Mouse (Mus musculus) midbrain, embryonic 11.5 days (tissue): ENCODE measurements around the gene Kat7. TPM values are rescaled to one million over a fixed set of nuclear protein-coding genes. Genes with fewer than 3 reads are reported as not detected.

Experiments used
- ATAC-seq: fragments of 200-750 bp; cut with Nextera tagmentation; 2 replicates; pipeline ENCODE4 v1.8.0; 2017; ENCODE audit warnings: moderate TSS enrichment, moderate library complexity; ENCODE audit not compliant: low FRiP score
- DNase-seq: peaks from one replicate; pipeline ENCODE4 v3.0.0; 2015; ENCODE audit warnings: low spot score; ENCODE audit errors: missing footprints
- H3K27ac ChIP-seq: fragments of 300-500 bp; sonication (generic); 2 replicates; pipeline ENCODE4 v1.5.1; 2014; ENCODE audit warnings: low read depth, low read length
- H3K27me3 ChIP-seq: fragments of 300-500 bp; sonication (generic); 2 replicates; pipeline ENCODE4 v1.6.1; 2014; ENCODE audit warnings: mild to moderate bottlenecking, low read length, moderate library complexity, mixed read lengths; ENCODE audit not compliant: control insufficient read depth, insufficient read depth
- H3K36me3 ChIP-seq: fragments of 300-500 bp; sonication (generic); 2 replicates; pipeline ENCODE4 v1.6.1; 2014; ENCODE audit warnings: mild to moderate bottlenecking, low read length, moderate library complexity, mixed read lengths; ENCODE audit not compliant: control insufficient read depth, insufficient read depth
- H3K4me1 ChIP-seq: fragments of 300-500 bp; sonication (generic); 2 replicates; pipeline ENCODE4 v1.6.1; 2014; ENCODE audit warnings: low read length; ENCODE audit not compliant: control insufficient read depth, insufficient read depth
- H3K4me2 ChIP-seq: fragments of 300-500 bp; sonication (generic); 2 replicates; pipeline ENCODE4 v1.6.1; 2014; ENCODE audit warnings: mild to moderate bottlenecking, moderate library complexity
- H3K4me3 ChIP-seq: fragments of 300-500 bp; sonication (generic); 2 replicates; pipeline ENCODE4 v1.5.1; 2014; ENCODE audit warnings: low read depth, low read length
- H3K9ac ChIP-seq: fragments of 300-500 bp; sonication (generic); 2 replicates; pipeline ENCODE4 v1.6.1; 2014; ENCODE audit warnings: low read length
- H3K9me3 ChIP-seq: fragments of 300-500 bp; sonication (generic); 2 replicates; pipeline ENCODE4 v1.6.1; 2016; ENCODE audit warnings: low read length; ENCODE audit not compliant: control insufficient read depth
- WGBS: fragments of 180-500 bp; shearing (Covaris S2); extraction: QIAGEN DNeasy Blood & Tissue Kit; methylation state at CpG from one replicate; pipeline ENCODE4 v1.1.7; 2014; 5-methylcytosine and 5-hydroxymethylcytosine counted together
- polyA plus RNA-seq: library from polyadenylated mRNA; unstranded; fragments of >200 nt; fragmentation: Nextera tagmentation; extraction: Ambion mirVana; gene quantifications from 2 replicates; pipeline ENCODE4 v1.2.1, GENCODE M21; 2014

Gene Kat7
- polyA plus RNA-seq, 1 experiment from 2014 or later: 75.8 TPM

DNA sequence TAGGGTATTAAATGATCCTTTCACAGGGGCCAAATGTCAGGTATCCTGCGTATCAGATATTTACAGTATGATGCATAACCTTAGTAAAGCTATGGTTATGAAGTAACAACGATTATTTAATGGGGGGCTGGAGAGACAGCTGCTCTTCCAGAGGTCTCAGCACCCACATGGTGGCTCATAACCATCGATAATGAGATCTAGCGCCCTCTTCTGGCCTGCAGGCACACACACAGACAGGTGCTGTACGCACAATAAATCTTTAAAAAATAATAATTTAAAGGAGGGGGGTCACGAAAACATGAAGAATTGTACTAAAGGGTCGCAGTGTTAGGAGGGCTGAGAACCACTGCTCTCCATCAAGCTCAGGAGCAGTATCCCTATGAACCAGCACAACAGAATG is 4.4 kb downstream of the Kat7 start:
- no peaks in the 10 kb centered on the region for H3K9me3 ChIP-seq
- 91% methylated on average over 7 of the region's 7 CpGs for WGBS
- H3K9ac ChIP-seq: no peak overlapping the region
- ATAC-seq (no peak), DNase-seq (no peak)
- no peaks in the 10 kb centered on the region for H3K27me3 ChIP-seq
- peaks cover 8% of the 10 kb centered on the region for H3K36me3 ChIP-seq
- H3K4me2 ChIP-seq: no peak overlapping the region
- no peak overlapping the region for H3K27ac ChIP-seq
- peaks cover 6% of the 10 kb centered on the region for H3K4me1 ChIP-seq
- H3K4me3 ChIP-seq: no peak overlapping the region

- WGBS: 94% methylated on average over 3 of the region's 3 CpGs
- Histone ChIP-seq H3K4me1 (no peaks in the 10 kb centered on the region), H3K4me2 (no peak overlapping the region), H3K4me3 (no peak overlapping the region), H3K36me3 (peaks cover 20% of the 10 kb centered on the region), H3K27ac (no peak overlapping the region), H3K9ac (no peak overlapping the region), H3K9me3 (no peaks in the 10 kb centered on the region), H3K27me3 (no peaks in the 10 kb centered on the region)
- ATAC-seq (no peak), DNase-seq (peak; percentile 76)
Observed at GRCm38 (mm10) chr11:95301772-95302171, 8.3 kb downstream of the Kat7 start.

DNA sequence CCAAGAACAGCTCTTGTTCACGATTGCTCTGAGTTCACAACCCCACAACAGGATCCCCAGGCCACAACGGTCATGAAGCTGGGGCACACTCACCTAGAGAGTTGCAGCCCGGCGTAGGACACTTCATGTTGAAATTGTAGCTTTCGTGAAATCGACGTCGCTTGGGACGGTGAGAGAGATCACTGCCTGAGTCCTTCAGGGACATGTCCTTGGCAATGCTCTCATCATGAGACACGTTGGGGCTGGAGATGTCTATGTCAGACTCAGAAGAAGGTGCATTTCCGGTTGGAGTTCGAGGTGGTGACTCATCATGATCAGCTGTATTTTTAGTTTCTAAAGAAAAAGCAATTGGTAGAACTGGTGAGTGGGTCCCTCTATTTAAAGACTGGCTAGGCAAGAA is 10.2 kb downstream of the Kat7 start:
- Histone ChIP-seq H3K36me3 (peaks cover 17% of the 10 kb centered on the region), H3K27ac (no peak overlapping the region), H3K4me2 (no peak overlapping the region), H3K27me3 (no peaks in the 10 kb centered on the region), H3K4me1 (no peaks in the 10 kb centered on the region), H3K4me3 (no peak overlapping the region), H3K9ac (no peak overlapping the region), H3K9me3 (no peaks in the 10 kb centered on the region)
- DNase-seq (no peak), ATAC-seq (no peak)
- 95% methylated on average over 12 of the region's 12 CpGs for WGBS

GRCm38 (mm10) chr11:95298146-95298545 is 11.9 kb downstream of the Kat7 start:
- H3K27me3 ChIP-seq: no peaks in the 10 kb centered on the region
- no peak overlapping the region for H3K4me3 ChIP-seq
- no peak overlapping the region for H3K9ac ChIP-seq
- WGBS: 24% methylated on average over 2 of the region's 2 CpGs
- ATAC-seq (no peak), DNase-seq (peak; percentile 86)
- H3K27ac ChIP-seq: no peak overlapping the region
- no peak overlapping the region for H3K4me2 ChIP-seq
- H3K36me3 ChIP-seq: peaks cover 29% of the 10 kb centered on the region
- H3K9me3 ChIP-seq: no peaks in the 10 kb centered on the region
- H3K4me1 ChIP-seq: no peaks in the 10 kb centered on the region

DNA sequence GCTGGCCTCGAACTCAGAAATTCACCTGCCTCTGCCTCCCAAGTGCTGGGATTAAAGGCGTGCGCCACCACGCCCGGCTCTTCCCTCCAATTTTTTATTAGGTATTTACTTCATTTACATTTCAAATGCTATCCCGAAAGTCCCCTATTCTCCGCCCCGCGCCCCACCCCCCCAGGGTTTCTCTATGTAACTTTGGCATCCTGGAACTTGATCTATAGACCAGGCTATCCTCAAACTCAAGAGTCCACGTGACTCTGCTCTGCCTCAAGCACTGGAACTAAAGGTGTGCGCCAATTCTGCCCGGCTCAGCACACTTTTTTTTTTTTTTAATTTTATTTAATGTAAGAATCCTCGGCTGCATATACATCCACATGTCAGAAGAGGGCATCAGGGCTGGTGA is 14.3 kb downstream of the Kat7 start:
- Histone ChIP-seq H3K4me2 (no peak overlapping the region), H3K36me3 (peaks cover 25% of the 10 kb centered on the region), H3K27me3 (no peaks in the 10 kb centered on the region), H3K4me3 (no peak overlapping the region), H3K4me1 (no peaks in the 10 kb centered on the region), H3K27ac (no peak overlapping the region), H3K9ac (no peak overlapping the region), H3K9me3 (no peaks in the 10 kb centered on the region)
- ATAC-seq (no peak), DNase-seq (peak; percentile 17)
- 96% methylated on average over 13 of the region's 13 CpGs for WGBS

GRCm38 (mm10) chr11:95293017-95293624 is 16.9 kb downstream of the Kat7 start:
- Histone ChIP-seq H3K4me3 (no peak overlapping the region), H3K9me3 (no peaks in the 10 kb centered on the region), H3K36me3 (peaks cover 20% of the 10 kb centered on the region), H3K27ac (no peak overlapping the region), H3K27me3 (no peaks in the 10 kb centered on the region), H3K9ac (no peak overlapping the region), H3K4me1 (no peaks in the 10 kb centered on the region), H3K4me2 (no peak overlapping the region)
- no peak for DNase-seq
- no peak for ATAC-seq
- WGBS: 93% methylated on average over 8 of the region's 8 CpGs

GRCm38 (mm10) chr11:95291998-95292397 is 18.0 kb downstream of the Kat7 start:
- 81% methylated on average over 4 of the region's 4 CpGs for WGBS
- Histone ChIP-seq H3K36me3 (peaks cover 16% of the 10 kb centered on the region), H3K4me2 (no peak overlapping the region), H3K4me3 (no peak overlapping the region), H3K4me1 (no peaks in the 10 kb centered on the region), H3K27ac (no peak overlapping the region), H3K27me3 (no peaks in the 10 kb centered on the region), H3K9ac (no peak overlapping the region), H3K9me3 (no peaks in the 10 kb centered on the region)
- no peak for ATAC-seq
- DNase-seq: no peak

DNA sequence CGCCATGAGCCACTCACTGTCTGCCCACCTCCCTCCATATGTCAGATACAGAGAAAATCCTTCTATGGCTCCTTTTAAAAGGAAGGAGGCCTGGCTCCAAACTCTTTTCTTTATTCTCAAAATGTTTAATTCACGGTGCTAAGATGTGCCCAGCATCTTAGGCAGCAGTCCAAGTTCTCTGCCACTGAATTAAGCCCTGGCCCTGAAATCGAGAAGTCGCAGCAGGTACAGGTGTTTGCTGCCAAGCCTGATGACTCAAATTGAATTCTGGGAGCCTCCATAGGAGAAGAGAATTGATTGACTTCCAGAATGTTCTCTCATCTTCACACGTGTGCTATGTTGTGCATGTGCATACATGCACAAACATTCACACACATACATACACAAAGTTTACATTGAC is 27.7 kb downstream of the Kat7 start:
- peaks cover 32% of the 10 kb centered on the region for H3K36me3 ChIP-seq
- 92% methylated on average over 5 of the region's 5 CpGs for WGBS
- no peaks in the 10 kb centered on the region for H3K9me3 ChIP-seq
- H3K27ac ChIP-seq: no peak overlapping the region
- no peaks in the 10 kb centered on the region for H3K4me1 ChIP-seq
- no peaks in the 10 kb centered on the region for H3K27me3 ChIP-seq
- H3K9ac ChIP-seq: no peak overlapping the region
- no peak overlapping the region for H3K4me3 ChIP-seq
- no peak overlapping the region for H3K4me2 ChIP-seq
- ATAC-seq: no peak
- no peak for DNase-seq

DNA sequence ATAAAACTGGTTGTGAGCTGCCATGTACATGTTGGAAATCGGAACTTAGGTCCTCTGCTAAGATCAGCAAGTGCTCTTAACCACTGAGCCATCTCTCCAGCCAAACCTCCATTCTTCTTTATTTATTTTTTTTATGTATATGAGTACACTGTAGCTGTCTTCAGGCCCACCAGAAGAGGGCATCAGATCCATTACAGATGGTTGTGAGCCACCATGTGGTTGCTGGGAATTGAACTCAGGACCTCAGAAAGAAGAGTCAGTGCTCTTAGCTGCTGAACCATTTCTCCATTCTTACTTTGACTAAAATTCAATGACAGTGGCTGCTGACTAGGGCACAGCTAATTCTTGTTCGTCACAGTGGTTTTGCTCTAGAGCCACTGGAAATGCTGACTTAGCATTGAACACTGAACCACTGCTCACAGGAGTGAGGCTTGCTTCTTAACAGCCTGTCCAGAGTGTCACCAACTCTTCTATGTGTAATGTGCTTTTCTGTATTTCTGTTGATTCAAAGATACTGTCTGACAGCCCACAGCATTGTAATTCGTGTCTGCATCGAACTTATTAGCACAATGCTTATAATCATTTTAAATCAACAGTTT is 30.9 kb downstream of the Kat7 start:
- H3K4me1 ChIP-seq: no peaks in the 10 kb centered on the region
- ATAC-seq (no peak), DNase-seq (no peak)
- peaks cover 42% of the 10 kb centered on the region for H3K36me3 ChIP-seq
- no peak overlapping the region for H3K9ac ChIP-seq
- WGBS: 93% methylated on average over 4 of the region's 4 CpGs
- no peaks in the 10 kb centered on the region for H3K27me3 ChIP-seq
- H3K9me3 ChIP-seq: no peaks in the 10 kb centered on the region
- H3K4me2 ChIP-seq: no peak overlapping the region
- H3K4me3 ChIP-seq: no peak overlapping the region
- no peak overlapping the region for H3K27ac ChIP-seq
